Mouse (Mus musculus) cerebellum, adult 9-10 months (tissue): ENCODE data around the gene 1810049J17Rik.
"Not testable (repeated sequence)": the region's sequence is repeated elsewhere in the genome, so short reads cannot be mapped to it uniquely, and the experiment has no call there.

Experiments
- DNase-seq: peaks from one replicate; pipeline ENCODE4 v3.0.0; 2022

Gene 1810049J17Rik

DNA sequence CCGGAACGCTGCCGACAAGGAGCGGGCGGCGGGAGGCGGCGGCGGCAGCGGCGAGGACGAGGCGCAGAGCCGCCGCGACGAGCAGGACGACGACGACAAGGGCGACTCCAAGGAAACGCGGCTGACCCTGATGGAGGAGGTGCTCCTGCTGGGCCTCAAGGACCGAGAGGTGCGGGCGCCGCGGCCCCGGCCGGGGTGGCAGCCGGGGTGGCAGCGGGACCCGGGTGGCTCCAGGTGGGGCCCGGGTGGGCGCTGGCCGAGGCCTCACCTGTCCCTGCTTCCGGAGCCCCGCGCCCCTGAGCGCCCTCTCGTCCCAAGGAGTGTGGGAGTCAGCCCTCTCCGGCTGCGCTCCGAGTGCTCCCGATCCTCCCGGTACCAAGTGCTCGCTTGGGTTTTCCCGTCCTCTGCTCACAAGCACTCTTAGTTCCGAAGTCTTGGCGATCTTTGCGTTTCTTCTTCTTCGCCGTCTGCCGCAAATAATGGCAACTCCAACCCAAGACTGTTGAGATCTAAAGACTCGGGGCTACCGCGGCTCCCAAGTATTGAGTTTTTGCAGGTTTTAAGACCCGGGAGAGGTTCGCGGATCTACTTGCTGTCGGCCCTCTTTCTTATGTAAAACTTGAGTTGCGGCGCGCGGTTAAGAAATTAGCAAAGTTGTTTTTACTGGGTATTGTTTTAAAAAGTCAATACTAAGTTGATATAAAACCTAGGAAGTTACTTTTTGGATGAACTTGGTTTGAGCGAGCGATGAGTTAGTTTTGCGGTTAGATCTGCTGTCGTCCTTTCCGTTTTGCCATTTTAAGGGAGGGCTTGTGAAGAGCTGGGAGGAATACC lies at the start of gene 1810049J17Rik:
Gene 1810049J17Rik, minus strand, starts transcription at position 112 of the 834 bp plus-strand sequence.
- DNase-seq: peak; percentile 47

DNA sequence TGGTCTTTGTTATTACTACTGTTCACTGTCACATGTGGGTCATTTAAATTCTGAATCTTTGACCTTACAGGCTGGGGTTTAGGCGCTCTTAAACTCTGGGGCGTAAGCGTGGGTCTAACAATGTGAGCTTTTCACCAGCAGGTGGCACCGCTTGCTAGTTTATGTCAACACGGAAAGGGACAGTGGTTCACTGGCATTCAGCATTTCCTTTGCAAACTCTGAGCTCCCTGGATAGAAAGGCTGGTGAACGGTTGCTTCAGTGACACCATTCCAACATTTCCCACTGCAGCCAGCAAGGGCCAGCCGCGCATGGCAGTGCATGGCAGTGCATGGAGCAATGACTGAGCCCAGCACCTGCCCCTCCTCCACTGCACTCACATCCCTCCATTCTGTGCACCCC lies 49.5 kb upstream of the 1810049J17Rik start:
- peak; percentile 80 for DNase-seq

DNA sequence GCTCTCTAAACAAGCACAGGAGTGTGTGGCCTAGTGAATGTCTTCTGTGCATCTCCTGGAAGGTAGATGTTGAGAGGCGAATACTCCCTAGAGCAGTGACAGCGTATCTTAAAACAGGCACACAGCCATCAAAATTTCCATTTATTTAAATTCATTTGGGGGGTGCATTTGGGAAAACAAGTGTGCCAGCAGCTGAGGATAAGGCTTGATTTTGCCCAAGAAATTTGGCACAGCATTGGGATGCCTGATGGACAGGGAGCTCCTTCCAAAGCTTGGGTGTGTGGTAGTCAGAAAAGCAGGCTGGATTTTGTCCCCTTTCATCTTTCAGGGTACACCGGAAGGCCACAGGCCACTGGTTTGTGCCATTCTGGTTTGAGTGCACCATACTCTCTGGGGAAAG lies 48.4 kb upstream of the 1810049J17Rik start:
- no peak for DNase-seq

DNA sequence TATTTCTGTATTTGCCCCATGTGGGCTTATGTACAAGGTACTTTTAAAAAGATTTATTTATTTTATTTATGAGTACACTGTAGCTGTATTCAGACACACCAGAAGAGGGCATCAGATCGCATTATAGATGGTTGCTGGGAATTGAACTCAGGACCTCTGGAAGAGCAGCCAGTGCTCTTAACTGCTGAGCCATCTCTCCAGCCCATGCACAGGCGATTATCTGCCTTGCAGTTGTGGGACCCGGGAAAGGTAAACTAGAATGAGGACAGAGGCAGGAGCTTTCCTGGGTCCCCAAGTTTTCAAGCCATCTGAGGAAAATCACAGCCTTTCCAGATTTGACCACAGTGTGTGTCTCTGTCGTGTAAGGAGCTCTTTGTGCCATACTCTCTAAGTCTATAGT lies 47.2 kb upstream of the 1810049J17Rik start:
- no peak for DNase-seq

DNA sequence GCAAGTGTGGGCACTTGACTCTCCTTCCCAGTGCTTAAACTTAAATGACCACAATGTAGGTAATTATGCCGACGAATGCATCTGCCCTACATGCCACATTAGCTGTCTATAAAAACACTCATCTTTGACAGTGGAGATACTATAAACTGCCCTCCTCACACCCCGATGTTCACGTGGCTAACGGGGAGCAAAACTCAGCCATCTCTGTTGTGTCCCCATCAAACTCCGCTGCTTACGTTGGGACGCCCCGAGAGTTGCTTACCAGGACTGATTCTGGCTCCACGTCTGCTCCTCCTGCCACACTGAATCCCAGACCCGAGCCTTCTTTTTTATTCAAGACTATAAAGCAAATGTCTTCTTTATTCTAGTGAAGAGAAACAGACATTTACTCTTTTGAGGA lies 46.7 kb upstream of the 1810049J17Rik start:
- DNase-seq: no peak

GRCm38 (mm10) chr15:12367306-12368080 lies 45.8 kb upstream of the 1810049J17Rik start:
- DNase-seq: no peak

DNA sequence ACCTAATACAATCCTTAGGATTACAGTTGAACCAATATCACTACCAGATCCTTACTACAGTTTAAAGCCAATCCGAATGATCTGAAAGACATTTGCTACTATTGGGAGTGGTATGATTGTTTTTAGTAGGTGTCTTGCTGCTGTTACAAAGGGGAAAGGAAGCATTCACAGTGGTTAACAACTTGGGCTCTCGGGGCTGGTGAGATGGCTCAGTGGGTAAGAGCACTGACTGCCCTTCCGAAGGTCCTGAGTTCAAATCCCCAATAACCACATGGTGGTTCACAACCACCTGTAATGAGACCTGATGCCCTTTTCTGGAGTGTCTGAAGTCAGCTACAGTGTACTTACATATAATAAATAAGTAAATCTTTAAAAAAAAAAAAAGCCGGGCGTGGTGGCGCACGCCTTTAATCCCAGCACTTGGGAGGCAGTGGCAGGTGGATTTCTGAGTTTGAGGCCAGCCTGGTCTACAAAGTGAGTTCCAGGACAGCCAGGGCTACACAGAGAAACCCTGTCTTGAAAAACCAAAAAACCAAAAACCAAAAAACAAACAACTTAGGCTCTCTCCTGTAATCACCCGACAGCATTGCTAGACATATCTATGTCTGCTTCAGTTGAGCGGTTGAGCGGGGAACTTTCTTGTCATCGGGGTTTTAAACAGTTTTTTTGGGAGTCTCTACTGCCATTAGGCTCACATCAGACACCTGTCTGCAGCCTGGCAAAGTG lies 45.0 kb upstream of the 1810049J17Rik start:
- DNase-seq: not testable (repeated sequence)

GRCm38 (mm10) chr15:12366072-12366469 lies 44.4 kb upstream of the 1810049J17Rik start:
- DNase-seq: peak; percentile 62

GRCm38 (mm10) chr15:12365416-12366071 lies 43.8 kb upstream of the 1810049J17Rik start:
- DNase-seq: no peak

DNA sequence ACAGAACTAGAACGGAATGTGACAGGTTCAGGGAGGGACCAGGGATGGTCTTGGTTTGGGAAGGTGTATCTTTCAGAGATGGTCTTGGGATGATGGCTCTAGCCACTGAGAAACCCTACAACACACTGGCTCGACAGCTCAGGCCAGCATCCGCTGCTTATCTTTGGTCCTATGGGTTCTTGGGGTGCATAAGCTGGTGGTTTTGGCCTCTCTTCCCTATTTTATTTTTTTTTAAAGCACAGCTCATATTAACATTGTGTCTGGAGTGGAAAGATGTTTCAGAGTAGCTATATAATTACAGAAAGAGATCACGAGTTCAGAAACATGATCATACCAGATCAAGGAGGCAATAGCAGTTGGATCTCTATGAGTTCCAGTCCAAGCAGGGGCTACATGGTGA lies 42.4 kb upstream of the 1810049J17Rik start:
- no peak for DNase-seq

- DNase-seq: no peak
These were observed 41.0 kb upstream of the 1810049J17Rik start for GRCm38 (mm10) chr15:12362701-12363040.

GRCm38 (mm10) chr15:12362001-12362700 lies 40.5 kb upstream of the 1810049J17Rik start:
- no peak for DNase-seq

- no peak for DNase-seq
These were observed 39.0 kb upstream of the 1810049J17Rik start for GRCm38 (mm10) chr15:12360519-12361212.

GRCm38 (mm10) chr15:12358384-12358783 lies 36.7 kb upstream of the 1810049J17Rik start:
- no peak for DNase-seq

DNA sequence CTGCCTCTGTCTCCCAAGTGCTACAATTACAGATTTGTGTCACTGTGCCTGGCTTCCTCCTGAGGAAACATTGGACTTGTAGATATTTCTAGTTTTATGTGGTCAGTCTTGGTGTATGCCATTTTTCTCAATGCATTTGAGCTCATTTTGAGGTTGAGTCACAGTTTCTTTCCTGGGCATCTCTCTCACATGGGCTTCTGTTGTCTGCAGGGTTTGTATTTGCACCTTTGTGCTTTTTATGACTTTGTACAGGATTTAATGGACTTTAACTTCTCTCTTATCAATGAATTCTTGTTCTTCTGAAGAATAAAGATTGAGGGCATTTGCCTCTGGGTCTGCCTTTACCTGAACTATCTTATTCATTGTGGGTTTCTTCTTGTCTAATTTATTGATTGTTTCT lies 35.8 kb upstream of the 1810049J17Rik start:
- no peak for DNase-seq

- no peak for DNase-seq
These were observed 34.2 kb upstream of the 1810049J17Rik start for GRCm38 (mm10) chr15:12355907-12356306.

DNA sequence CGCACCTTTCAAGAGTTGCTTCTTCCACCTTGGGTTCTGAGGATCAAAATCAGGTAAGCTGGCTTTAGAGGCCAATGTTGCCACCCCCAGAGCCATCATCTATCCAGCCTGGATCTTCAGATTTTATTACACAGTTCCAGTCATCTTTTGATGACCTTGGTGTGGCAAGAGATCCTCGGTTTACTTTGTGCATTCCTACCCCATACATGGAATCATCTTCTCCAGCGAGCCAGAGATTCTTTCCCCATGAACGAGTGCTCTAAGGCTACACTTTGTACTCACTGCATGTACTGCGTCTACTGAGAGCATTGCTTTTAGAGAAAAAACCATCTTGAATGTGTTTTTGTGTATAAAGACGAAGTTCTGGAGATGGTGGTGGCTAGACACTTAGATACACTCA lies 33.6 kb upstream of the 1810049J17Rik start:
- no peak for DNase-seq

GRCm38 (mm10) chr15:12354281-12354810 lies 32.6 kb upstream of the 1810049J17Rik start:
- no peak for DNase-seq

DNA sequence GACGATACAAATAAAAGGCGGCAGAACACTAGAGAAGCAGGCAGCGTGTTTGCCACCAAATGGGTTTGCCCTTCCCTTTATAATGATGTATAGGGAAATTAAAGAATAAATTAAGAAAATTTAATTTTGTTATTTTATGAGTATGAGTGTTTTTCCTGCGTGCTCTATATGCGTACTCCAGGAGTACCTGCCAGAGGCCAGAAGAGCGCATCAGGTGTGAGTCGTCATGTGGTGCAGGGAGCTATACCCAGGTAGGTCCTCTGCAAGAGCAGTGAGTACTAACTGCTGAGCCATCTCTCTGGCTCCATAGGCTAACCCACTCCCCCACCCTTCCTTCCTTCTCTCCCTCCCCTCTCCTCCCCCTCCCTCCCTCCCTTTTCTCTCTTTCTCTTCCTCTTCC lies 29.8 kb upstream of the 1810049J17Rik start:
- DNase-seq: no peak

GRCm38 (mm10) chr15:12349840-12350239 lies 28.1 kb upstream of the 1810049J17Rik start:
- no peak for DNase-seq

DNA sequence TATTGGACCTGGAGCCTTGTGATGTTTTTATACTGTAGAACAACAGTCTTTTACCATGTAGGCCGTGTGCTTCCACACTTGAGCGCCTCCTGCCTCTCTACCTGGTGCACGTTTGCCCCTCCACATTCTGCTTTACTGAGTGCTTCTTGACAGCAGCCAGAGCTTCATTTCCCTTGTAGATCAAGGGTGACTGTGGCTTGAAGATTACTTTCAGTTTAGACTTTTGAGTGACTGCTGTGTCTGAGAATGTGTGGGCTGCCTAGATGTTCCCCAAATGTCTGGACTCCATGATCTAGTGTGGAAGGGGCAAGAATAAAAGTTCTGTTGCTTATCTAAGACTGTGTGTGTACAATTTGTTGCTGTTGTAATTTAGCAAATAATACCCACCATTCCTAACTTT lies 27.3 kb upstream of the 1810049J17Rik start:
- DNase-seq: no peak
